Mouse (Mus musculus): ENCODE data around the gene Mgst2. TPM values are rescaled to one million over a fixed set of nuclear protein-coding genes. Genes with fewer than 3 reads are reported as not detected.

Mgst2 gene
- polyA plus RNA-seq, 1 experiment from 2014 or later: 0.44 TPM

DNA sequence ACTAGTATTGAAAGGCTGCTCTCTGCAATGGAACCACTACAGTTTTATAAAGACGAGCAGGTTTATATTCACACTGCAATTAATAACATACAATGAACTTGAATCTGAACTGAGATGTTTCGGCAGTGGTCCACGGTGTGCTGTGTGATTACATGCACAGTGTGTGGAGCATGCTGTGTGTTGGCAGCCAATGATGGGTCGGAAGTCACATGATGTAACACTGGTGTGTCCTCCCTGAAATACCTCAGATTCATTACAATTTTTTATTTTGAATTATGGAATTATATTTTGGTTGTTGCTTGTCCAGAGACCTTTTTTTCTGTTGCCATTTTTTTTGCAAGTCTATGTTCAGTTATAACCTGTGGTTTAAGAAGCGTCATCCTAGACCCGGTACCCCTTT, 22.8 kb upstream of the Mgst2 start:
- WGBS: 95% methylated on average over 6 of the region's 6 CpGs
- Histone ChIP-seq H3K9ac (replicated peaks) (no peak overlapping the region), H3K27ac (no peak overlapping the region), H3K9me3 (no peaks in the 10 kb centered on the region; the same call in 1 of the 2 replicates), H3K36me3 (no peaks in the 10 kb centered on the region), H3K4me2 (replicated peaks) (no peak overlapping the region), H3K27me3 (no peaks in the 10 kb centered on the region), H3K4me1 (replicated peaks) (no peaks in the 10 kb centered on the region), H3K4me3 (replicated peaks) (no peak overlapping the region)
- no peak for ATAC-seq

DNA sequence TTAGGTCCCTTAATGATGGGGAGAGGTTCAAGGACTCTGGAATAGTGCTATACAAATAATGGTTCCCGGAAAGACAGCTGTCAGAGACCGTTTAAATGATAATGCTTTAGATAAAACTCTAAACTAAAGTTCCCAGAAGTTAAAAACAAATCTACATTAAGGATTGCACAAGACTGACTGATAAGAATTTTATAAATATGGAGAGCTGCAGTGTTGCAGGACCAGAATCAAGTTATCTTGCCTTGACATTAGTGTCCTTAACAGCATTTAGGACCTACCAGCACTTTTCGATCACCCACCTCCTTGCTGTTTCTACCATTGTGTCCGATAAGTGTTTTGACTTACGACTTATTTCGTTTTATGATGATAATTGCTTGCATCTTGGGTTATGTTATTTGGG, 21.9 kb upstream of the Mgst2 start:
- no peaks in the 10 kb centered on the region; the same call in 1 of the 2 replicates for H3K9me3 ChIP-seq
- no peaks in the 10 kb centered on the region for H3K36me3 ChIP-seq
- H3K4me1 ChIP-seq (replicated peaks): no peaks in the 10 kb centered on the region
- 97% methylated on average over 6 of the region's 6 CpGs for WGBS
- no peaks in the 10 kb centered on the region for H3K27me3 ChIP-seq
- no peak overlapping the region for H3K4me2 ChIP-seq (replicated peaks)
- no peak overlapping the region for H3K9ac ChIP-seq (replicated peaks)
- H3K4me3 ChIP-seq (replicated peaks): no peak overlapping the region
- no peak overlapping the region for H3K27ac ChIP-seq
- ATAC-seq: no peak

DNA sequence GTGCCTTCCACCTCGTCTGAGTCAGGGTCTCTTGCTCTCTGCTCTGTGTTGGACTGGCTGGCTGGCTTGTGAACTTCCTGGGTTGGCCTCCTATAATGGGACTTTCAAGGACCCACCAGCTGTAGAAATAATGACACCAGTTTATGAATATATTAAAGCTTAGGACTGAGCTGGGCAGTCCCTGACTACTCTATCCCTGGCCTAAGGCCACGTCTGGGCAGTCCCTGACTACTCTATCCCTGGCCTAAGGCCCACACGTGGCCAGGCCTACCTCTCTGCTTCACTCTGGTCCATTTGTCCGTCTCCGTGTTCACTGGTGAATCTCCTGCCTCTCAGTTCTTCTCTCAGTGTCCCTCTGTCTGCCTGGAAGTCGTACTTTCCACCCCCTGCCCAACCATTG, 14.7 kb upstream of the Mgst2 start:
- Histone ChIP-seq H3K9ac (replicated peaks) (no peak overlapping the region), H3K27me3 (no peaks in the 10 kb centered on the region), H3K36me3 (no peaks in the 10 kb centered on the region), H3K27ac (no peak overlapping the region), H3K4me3 (replicated peaks) (no peak overlapping the region), H3K4me1 (replicated peaks) (peaks cover 5% of the 10 kb centered on the region; the same call in 1 of the 2 replicates), H3K9me3 (peaks cover 8% of the 10 kb centered on the region), H3K4me2 (replicated peaks) (no peak overlapping the region)
- ATAC-seq: no peak
- 87% methylated on average over 6 of the region's 6 CpGs for WGBS

DNA sequence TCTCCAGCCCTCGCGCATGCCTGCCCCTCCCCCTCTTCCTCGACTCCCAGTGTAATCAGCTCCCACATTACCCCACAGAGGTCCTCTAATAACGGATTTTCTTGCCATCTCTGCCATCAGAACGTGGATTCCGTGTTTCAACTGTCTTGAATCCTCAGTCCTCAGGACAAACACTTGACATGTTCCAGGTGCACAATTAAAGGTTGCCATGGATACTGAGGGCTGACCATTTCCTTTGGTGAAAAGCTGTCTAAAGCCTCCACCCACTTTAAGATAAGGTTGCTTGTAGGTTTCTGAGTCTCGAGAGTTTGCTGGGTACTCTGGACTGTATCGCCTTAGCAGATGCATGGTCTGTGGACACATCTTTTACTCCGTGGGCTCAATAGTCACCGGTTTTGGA, 13.9 kb upstream of the Mgst2 start:
- H3K9ac ChIP-seq (replicated peaks): no peak overlapping the region
- H3K27me3 ChIP-seq: no peaks in the 10 kb centered on the region
- WGBS: 78% methylated on average over 10 of the region's 10 CpGs
- H3K4me2 ChIP-seq (replicated peaks): no peak overlapping the region
- H3K4me1 ChIP-seq (replicated peaks): peaks cover 5% of the 10 kb centered on the region; the same call in 1 of the 2 replicates
- no peak overlapping the region for H3K27ac ChIP-seq
- no peak overlapping the region for H3K4me3 ChIP-seq (replicated peaks)
- H3K9me3 ChIP-seq: peaks cover 8% of the 10 kb centered on the region
- ATAC-seq: no peak
- no peaks in the 10 kb centered on the region for H3K36me3 ChIP-seq

DNA sequence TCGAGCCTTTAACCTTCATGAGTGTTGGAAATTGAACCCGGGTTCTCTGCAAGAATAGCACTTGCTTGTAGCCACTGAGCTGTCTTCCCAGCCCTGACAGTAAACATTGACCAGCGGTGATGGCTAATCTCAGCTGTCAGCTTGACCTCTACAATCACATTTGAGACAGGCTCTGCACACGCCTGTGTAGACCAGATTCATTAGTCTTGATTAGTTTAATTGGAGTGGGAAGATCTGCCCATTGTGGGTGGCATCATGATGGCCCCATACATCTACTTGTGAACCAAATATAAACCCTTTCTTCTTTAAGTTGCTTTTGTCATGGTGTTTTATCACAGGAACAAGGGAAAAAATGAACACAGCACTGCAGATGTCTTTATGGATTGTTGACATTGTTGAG, 12.8 kb upstream of the Mgst2 start:
- Histone ChIP-seq H3K9me3 (peaks cover 8% of the 10 kb centered on the region), H3K4me1 (replicated peaks) (peaks cover 10% of the 10 kb centered on the region), H3K9ac (replicated peaks) (no peak overlapping the region), H3K27ac (no peak overlapping the region), H3K4me3 (replicated peaks) (no peak overlapping the region), H3K27me3 (no peaks in the 10 kb centered on the region), H3K36me3 (no peaks in the 10 kb centered on the region), H3K4me2 (replicated peaks) (no peak overlapping the region)
- 87% methylated on average over 4 of the region's 4 CpGs for WGBS
- no peak for ATAC-seq

DNA sequence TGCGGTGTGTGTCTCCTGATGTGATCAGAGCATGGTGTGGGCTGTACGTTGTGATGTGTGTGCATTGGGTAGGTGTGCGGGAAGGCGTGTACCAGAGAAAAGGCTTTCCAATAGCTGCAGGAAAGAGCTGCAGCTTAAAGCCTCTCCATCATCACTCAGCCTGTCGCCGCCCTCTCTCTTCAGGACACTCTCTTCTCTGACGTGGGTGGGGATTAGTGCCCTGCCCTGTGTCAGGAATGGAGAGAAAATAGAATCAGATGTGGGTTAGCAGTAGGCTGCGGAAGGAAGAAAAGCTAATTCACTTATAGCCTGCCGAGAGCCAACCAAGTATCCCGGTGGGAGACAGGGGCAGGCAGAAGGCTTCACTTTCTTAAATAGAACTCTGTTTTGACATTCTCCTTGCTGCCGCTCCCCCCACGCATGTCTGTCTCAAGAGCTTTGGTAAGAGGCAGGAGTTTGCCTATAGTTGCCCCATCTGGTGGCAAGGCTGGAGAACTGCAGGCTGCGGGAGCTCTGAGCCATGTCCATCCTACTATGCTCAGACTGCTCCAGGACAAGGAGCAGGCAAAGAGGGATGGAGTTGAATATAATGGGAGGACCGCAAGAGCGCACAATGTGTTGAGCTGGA, 12.0 kb upstream of the Mgst2 start:
- Histone ChIP-seq H3K4me3 (replicated peaks) (no peak overlapping the region), H3K4me2 (replicated peaks) (peak overlapping the region; percentile 37), H3K36me3 (no peaks in the 10 kb centered on the region), H3K27ac (0 out of 2 replicates have a peak overlapping the region, but pooled peaks have one; percentile 0), H3K27me3 (no peaks in the 10 kb centered on the region), H3K9ac (replicated peaks) (no peak overlapping the region), H3K4me1 (replicated peaks) (peaks cover 18% of the 10 kb centered on the region), H3K9me3 (peaks cover 8% of the 10 kb centered on the region)
- ATAC-seq: peak; percentile 70
- 38% methylated on average over 15 of the region's 15 CpGs for WGBS

DNA sequence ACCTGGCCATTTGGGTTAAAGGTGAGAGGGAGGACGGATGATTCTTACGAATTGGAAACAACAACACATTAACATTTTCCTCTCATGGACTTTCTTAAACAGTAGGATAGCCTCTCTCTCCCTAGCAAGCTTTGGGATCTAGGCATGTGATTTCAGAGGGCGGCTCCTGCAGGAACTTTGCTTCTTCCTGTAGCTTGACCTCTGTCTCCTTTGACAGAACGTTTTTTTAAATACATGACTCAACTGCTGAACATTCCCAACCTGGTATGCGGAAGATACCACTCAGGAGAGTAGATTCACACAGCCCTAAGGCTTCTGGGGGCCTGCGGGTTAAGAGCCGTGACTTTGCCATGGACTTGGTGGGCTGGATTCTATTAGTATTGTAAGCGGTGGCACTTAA, 10.7 kb upstream of the Mgst2 start:
- H3K27ac ChIP-seq: no peak overlapping the region
- H3K4me3 ChIP-seq (replicated peaks): no peak overlapping the region
- 89% methylated on average over 8 of the region's 8 CpGs for WGBS
- ATAC-seq: no peak
- H3K27me3 ChIP-seq: no peaks in the 10 kb centered on the region
- no peak overlapping the region for H3K9ac ChIP-seq (replicated peaks)
- H3K4me1 ChIP-seq (replicated peaks): peaks cover 18% of the 10 kb centered on the region
- H3K9me3 ChIP-seq: peaks cover 8% of the 10 kb centered on the region
- no peaks in the 10 kb centered on the region for H3K36me3 ChIP-seq
- no peak overlapping the region for H3K4me2 ChIP-seq (replicated peaks)

DNA sequence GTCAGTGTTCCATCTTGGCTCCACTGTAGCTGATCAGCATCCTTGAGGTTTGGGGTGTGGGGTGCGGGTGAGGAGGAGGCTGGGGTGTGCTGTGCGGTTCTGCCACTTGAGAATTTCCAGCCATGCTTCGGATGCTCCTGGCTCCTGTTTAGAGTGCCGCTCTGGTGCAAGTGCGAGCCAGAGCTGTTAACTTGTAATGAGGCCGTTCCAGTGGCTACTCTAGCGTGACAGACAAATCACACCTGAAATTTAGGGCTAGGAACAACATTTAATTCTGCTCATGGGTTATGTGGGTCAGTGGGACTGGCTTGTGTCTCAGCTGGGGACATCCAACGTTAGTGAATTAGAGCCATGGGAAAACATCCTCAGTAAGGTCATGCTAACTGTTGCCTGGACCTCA, 10.2 kb upstream of the Mgst2 start:
- Histone ChIP-seq H3K4me2 (replicated peaks) (no peak overlapping the region), H3K27me3 (no peaks in the 10 kb centered on the region), H3K9me3 (peaks cover 4% of the 10 kb centered on the region; the same call in 1 of the 2 replicates), H3K4me1 (replicated peaks) (peaks cover 18% of the 10 kb centered on the region), H3K36me3 (no peaks in the 10 kb centered on the region), H3K27ac (no peak overlapping the region), H3K4me3 (replicated peaks) (no peak overlapping the region), H3K9ac (replicated peaks) (no peak overlapping the region)
- 89% methylated on average over 8 of the region's 8 CpGs for whole genome bisulfite sequencing
- no peak for ATAC-seq

DNA sequence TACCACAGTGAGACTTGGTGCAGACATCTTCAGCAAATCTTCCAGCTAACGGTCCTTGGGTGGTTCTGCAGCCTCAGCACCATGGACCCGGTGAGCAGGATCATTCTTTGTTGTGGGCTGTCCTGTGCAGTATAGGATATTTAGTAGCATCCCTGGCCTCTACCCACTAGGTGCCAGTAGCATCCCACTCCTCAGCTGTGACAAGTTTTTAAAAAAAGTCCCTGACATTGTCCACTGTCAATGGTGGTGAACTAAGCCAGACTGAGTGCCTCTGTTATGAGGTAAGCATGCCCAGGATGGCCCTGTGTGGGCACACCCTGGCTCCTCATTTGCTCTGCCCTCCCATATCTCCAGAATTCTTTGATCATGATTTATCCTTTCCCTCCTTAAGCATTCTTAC, 9.0 kb upstream of the Mgst2 start:
- WGBS: 79% methylated on average over 2 of the region's 2 CpGs

DNA sequence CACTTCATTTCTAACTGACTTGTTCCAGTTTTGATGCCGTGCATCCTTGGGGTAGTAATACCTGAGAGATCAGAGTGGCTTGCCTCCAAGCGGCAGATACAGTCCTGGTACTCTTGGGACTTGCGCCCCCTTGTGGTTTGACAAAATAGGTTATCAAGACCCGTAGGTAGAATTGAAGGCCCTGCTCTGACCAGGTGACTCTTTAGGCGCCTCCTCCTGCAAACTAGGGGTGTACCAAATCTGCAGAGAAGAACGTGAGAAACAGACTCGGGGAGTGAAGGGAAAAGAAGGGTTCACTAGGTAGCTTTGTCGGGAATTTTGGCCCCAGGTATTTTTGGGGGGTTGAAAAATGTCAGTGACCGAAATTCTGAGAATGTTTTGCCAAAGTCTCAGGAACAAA, 7.9 kb upstream of the Mgst2 start:
- Histone ChIP-seq H3K4me2 (replicated peaks) (peak overlapping the region; percentile 36), H3K36me3 (no peaks in the 10 kb centered on the region), H3K9ac (replicated peaks) (0 out of 2 replicates have a peak overlapping the region, but pooled peaks have one; percentile 19), H3K27me3 (no peaks in the 10 kb centered on the region), H3K9me3 (no peaks in the 10 kb centered on the region), H3K27ac (no peak overlapping the region), H3K4me3 (replicated peaks) (no peak overlapping the region), H3K4me1 (replicated peaks) (peaks cover 18% of the 10 kb centered on the region)
- ATAC-seq: peak; percentile 53; the same call in 1 of the 2 replicates
- 2% methylated on average over 9 of the region's 9 CpGs for WGBS

More for the DNA sequence above, 9.0 kb upstream of the Mgst2 start:
- Histone ChIP-seq H3K9me3 (no peaks in the 10 kb centered on the region), H3K4me3 (replicated peaks) (no peak overlapping the region), H3K27me3 (no peaks in the 10 kb centered on the region), H3K27ac (no peak overlapping the region), H3K36me3 (no peaks in the 10 kb centered on the region), H3K9ac (replicated peaks) (0 out of 2 replicates have a peak overlapping the region, but pooled peaks have one; percentile 14), H3K4me2 (replicated peaks) (no peak overlapping the region), H3K4me1 (replicated peaks) (peaks cover 18% of the 10 kb centered on the region)
- ATAC-seq: peak; percentile 70

DNA sequence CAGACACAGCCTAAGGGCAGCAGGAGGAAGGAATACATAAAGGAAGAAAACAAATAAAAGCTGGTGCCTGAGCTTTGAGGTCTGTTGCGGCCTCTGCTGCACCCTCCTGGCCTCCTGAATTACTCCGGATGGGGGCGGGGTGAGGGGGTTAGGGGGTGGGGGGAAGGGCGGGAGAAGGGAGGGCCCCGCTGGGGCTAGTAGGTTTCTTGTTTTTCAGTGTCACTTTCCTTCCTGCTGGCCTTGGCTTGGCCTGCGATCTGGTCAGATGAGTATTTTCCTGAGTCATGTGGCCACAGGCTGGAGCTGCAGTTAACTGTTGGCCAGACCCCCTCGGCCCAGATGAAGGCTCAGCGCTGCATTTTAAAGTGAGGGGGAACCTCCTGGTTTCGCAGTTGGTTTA, 7.5 kb upstream of the Mgst2 start:
- Histone ChIP-seq H3K36me3 (no peaks in the 10 kb centered on the region), H3K9me3 (no peaks in the 10 kb centered on the region), H3K9ac (replicated peaks) (peak overlapping the region; percentile 19; the same call in 1 of the 2 replicates), H3K4me2 (replicated peaks) (peak overlapping the region; percentile 36), H3K4me3 (replicated peaks) (no peak overlapping the region), H3K27me3 (no peaks in the 10 kb centered on the region), H3K4me1 (replicated peaks) (peaks cover 18% of the 10 kb centered on the region), H3K27ac (no peak overlapping the region)
- WGBS: 6% methylated on average over 9 of the region's 9 CpGs
- no peak for ATAC-seq

DNA sequence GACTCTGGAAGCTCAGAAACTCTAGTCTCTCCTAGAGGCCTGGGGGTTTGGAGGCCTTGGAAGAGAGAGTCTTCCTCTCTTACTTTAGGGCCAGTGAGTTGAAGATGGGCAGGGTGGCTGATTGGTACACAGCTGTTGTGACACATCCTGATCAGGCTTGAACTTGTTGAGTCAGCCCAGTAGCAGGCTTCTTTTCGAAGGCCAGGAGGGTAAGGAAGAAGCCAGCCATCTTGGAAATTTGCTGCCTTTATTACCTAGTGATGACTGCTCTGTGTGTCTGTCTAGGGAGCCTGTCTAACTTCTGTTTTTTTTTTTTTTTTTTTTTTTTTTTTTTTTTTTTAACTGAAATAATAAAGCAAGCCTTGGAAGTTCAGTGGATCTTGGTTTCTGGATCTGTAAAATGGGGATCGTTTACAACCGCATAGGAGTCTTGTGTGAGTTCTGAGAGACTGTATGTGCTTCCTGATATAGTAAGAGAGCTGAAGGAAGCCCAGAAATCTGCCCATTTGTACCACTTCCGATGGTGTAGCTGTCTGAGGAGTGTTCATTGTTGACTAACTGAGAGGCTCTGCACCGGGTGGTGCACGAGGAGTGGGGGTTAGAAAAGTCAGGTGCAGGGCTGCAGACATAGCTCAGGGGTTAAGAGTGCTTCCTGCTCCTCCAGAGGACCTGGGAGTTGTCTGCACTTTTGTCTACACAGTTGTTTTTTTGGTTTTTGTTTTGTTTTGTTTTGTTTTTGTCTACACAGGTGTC, 5.7 kb upstream of the Mgst2 start:
- no peaks in the 10 kb centered on the region for H3K36me3 ChIP-seq
- H3K9me3 ChIP-seq: no peaks in the 10 kb centered on the region
- peaks cover 13% of the 10 kb centered on the region for H3K4me1 ChIP-seq (replicated peaks)
- no peak overlapping the region for H3K4me2 ChIP-seq (replicated peaks)
- H3K4me3 ChIP-seq (replicated peaks): no peak overlapping the region
- H3K27me3 ChIP-seq: no peaks in the 10 kb centered on the region
- no peak overlapping the region for H3K27ac ChIP-seq
- 84% methylated on average over 6 of the region's 6 CpGs for WGBS
- H3K9ac ChIP-seq (replicated peaks): no peak overlapping the region
- ATAC-seq: no peak
